Mouse (Mus musculus): ENCODE measurements at regions not wholly inside any gene's neighbourhood (a gene's known extent, or its start where the extent isn't known, plus 50 kb on each side); places are given as distances from the start of the nearest gene placed in this dataset.

DNA sequence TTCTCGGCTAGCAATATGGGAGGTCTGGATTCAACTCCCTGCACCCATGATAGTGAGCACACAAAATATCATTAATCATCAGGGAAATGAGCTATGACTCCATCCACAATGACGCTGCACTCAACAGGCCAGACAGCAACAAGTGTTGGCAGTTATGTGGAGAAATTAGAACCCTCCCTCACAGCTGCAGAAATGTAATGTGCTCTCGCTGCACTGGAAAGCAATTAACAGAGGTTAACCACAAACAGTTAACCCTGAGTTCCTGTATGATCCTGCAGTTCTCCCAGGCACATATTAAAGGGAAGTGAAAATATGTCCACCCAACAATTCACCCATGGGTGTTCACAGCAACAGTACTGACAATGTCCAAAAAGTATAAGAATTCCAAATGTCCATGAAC is 54.0 kb upstream of the Jade2 start:
- peak; percentile 93 for ATAC-seq (replicated peaks; ENCODE audit: poor library complexity)

DNA sequence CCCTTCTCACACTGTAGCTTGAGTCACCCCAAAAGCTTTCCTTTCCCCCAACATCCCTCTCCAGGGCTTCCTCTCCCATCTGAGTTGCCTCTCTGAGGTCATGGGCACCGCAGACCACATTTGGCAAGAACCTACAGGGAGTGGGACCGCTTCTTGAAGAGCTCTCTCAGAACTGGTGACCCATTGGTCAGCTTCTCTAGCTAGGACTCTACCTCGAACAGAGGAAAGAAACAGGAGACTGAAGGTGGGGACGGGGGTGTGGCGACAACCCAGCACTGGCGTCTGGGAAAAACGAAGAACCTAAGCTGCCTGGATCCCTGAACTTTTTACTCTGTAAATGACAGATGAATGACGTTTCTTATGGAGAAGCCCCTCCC is 51.8 kb upstream of the Cdkn2aipnl start:
- peak; percentile 56 for ATAC-seq (replicated peaks; ENCODE audit: poor library complexity)

DNA sequence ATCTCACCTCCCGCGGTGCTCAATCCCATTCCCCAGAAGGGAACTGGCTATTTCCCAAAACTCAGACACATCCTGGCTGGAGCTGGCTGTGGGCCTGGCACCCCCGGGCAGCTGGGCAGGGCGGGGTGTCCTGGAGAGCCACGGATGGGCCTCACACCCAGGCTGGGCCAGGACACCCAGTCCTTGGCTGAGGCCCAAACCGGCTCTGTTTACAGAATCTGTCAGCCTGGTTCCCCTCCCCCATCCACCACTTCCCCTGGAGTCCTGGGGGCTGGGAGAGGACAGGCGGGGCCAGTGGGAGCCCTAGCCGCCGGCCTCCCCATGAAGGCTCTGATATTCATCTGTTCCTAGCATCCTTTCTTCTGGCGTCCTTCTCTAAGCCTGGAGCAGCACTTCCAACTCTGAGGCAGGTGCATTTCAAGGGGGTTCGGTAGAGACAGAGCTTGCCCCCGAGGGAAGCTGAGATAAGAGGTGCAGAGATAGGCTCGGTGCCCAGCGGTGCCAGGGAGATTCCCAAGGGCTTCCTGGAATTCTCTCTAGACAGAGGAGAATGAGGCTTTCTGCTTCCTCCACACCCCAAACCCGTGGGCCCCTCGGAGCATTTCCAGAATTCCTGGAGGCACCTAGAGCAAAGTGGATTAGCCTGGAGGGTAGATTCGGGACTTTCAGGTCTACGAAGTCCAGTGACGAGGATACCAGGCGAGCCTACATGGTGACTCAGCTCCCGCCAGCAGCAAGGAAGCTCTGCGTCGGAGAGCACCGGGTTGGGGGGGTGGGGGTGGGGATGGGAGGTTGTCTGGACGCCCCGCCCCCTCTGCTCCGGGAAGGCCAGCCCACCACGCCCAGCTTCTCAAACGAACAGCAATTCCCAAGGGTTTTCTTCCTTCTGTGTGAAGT is 51.2 kb upstream of the Cdkn2aipnl start:
- peak; percentile 36 for ATAC-seq (replicated peaks; ENCODE audit: poor library complexity)
